Mouse (Mus musculus): ENCODE measurements around the gene Pmfbp1.
"Not testable (repeated sequence)": the region's sequence is repeated elsewhere in the genome, so short reads cannot be mapped to it uniquely, and the experiment has no call there.

Pmfbp1 gene

GRCm38 (mm10) chr8:109493727-109494126 lies at the start of gene Pmfbp1:
Pmfbp1 (plus strand) TSS chr8:109494027.
- no peak for DNase-seq

GRCm38 (mm10) chr8:109446896-109447295 lies 46.9 kb upstream of the Pmfbp1 start:
- DNase-seq: not testable (repeated sequence)

- no peak for DNase-seq
Measured at GRCm38 (mm10) chr8:109451000-109451399, 42.8 kb upstream of the Pmfbp1 start.

GRCm38 (mm10) chr8:109455113-109455512 lies 38.7 kb upstream of the Pmfbp1 start:
- DNase-seq: no peak

GRCm38 (mm10) chr8:109457387-109457786 lies 36.4 kb upstream of the Pmfbp1 start:
- DNase-seq: no peak

- DNase-seq: no peak
Measured at GRCm38 (mm10) chr8:109458580-109458979, 35.2 kb upstream of the Pmfbp1 start.

- no peak for DNase-seq
Measured at GRCm38 (mm10) chr8:109463075-109463474, 30.8 kb upstream of the Pmfbp1 start.

GRCm38 (mm10) chr8:109463677-109464313 lies 30.0 kb upstream of the Pmfbp1 start:
- DNase-seq: no peak

GRCm38 (mm10) chr8:109464451-109464891 lies 29.4 kb upstream of the Pmfbp1 start:
- no peak for DNase-seq

GRCm38 (mm10) chr8:109465056-109465455 lies 28.8 kb upstream of the Pmfbp1 start:
- no peak for DNase-seq

- no peak for DNase-seq
Measured at GRCm38 (mm10) chr8:109465761-109466160, 28.1 kb upstream of the Pmfbp1 start.

- DNase-seq: no peak
Measured at GRCm38 (mm10) chr8:109467516-109467915, 26.3 kb upstream of the Pmfbp1 start.

- DNase-seq: no peak
Measured at GRCm38 (mm10) chr8:109468112-109468511, 25.7 kb upstream of the Pmfbp1 start.

GRCm38 (mm10) chr8:109471876-109472275 lies 22.0 kb upstream of the Pmfbp1 start:
- DNase-seq: no peak

- no peak for DNase-seq
Measured at GRCm38 (mm10) chr8:109472400-109472799, 21.4 kb upstream of the Pmfbp1 start.

GRCm38 (mm10) chr8:109474442-109475121 lies 19.2 kb upstream of the Pmfbp1 start:
- no peak for DNase-seq

- no peak for DNase-seq
Measured at GRCm38 (mm10) chr8:109475436-109475835, 18.4 kb upstream of the Pmfbp1 start.

- no peak for DNase-seq
Measured at GRCm38 (mm10) chr8:109478586-109478985, 15.2 kb upstream of the Pmfbp1 start.

- no peak for DNase-seq
Measured at GRCm38 (mm10) chr8:109484741-109485140, 9.1 kb upstream of the Pmfbp1 start.

- DNase-seq: no peak
Measured at GRCm38 (mm10) chr8:109485530-109485929, 8.3 kb upstream of the Pmfbp1 start.

GRCm38 (mm10) chr8:109492785-109493184 lies 1.0 kb upstream of the Pmfbp1 start:
- DNase-seq: no peak

GRCm38 (mm10) chr8:109494601-109495000 lies 774 bp downstream of the Pmfbp1 start:
- DNase-seq: no peak

- DNase-seq: no peak
Measured at GRCm38 (mm10) chr8:109497431-109497830, 3.6 kb downstream of the Pmfbp1 start.

- DNase-seq: no peak
Measured at GRCm38 (mm10) chr8:109499009-109499717, 5.3 kb downstream of the Pmfbp1 start.
